Mouse (Mus musculus) hindbrain, embryonic 16.5 days (tissue): ENCODE measurements at regions not wholly inside any gene's neighbourhood (a gene's known extent, or its start where the extent isn't known, plus 50 kb on each side); places are given as distances from the start of the nearest gene placed in this dataset.
A peak's percentile ranks its signal among the peaks of the same experiment; 100 is the strongest.

ENCODE experiments used
- ATAC-seq: fragments of 200-750 bp; cut with Nextera tagmentation; 2 replicates; pipeline ENCODE4 v1.8.0; 2017; ENCODE audit warnings: moderate TSS enrichment, moderate library complexity
- H3K27ac ChIP-seq: fragments of 300-500 bp; sonication (generic); 2 replicates; pipeline ENCODE4 v1.5.1; 2014; ENCODE audit warnings: low read depth, mild to moderate bottlenecking, control low read depth, low read length, moderate library complexity
- H3K27me3 ChIP-seq: fragments of 300-500 bp; sonication (generic); replicated peaks from 2 replicates; pipeline ENCODE4 v1.6.1; 2014; ENCODE audit warnings: low read length; ENCODE audit not compliant: control insufficient read depth, insufficient read depth
- H3K36me3 ChIP-seq: fragments of 300-500 bp; sonication (generic); 2 replicates; pipeline ENCODE4 v1.6.1; 2014; ENCODE audit warnings: mild to moderate bottlenecking, low read length, moderate library complexity, mixed read lengths; ENCODE audit not compliant: control insufficient read depth, insufficient read depth
- H3K4me1 ChIP-seq: fragments of 300-500 bp; sonication (generic); 2 replicates; pipeline ENCODE4 v1.6.1; 2014; ENCODE audit warnings: low read depth, low read length; ENCODE audit not compliant: control insufficient read depth, insufficient read depth
- H3K4me2 ChIP-seq: fragments of 300-500 bp; sonication (generic); 2 replicates; pipeline ENCODE4 v1.6.1; 2014; ENCODE audit warnings: mild to moderate bottlenecking, low read length, control low read depth, moderate library complexity
- H3K4me3 ChIP-seq: fragments of 300-500 bp; sonication (generic); 2 replicates; pipeline ENCODE4 v1.5.1; 2014; ENCODE audit warnings: mild to moderate bottlenecking, low read length, control low read depth, moderate library complexity
- H3K9ac ChIP-seq: fragments of 300-500 bp; sonication (generic); 2 replicates; pipeline ENCODE4 v1.6.1; 2014; ENCODE audit warnings: low read depth, mild to moderate bottlenecking, control low read depth, low read length, moderate library complexity
- H3K9me3 ChIP-seq: fragments of 300-500 bp; sonication (generic); 2 replicates; pipeline ENCODE4 v1.6.1; 2014; ENCODE audit warnings: mild to moderate bottlenecking, low read length, moderate library complexity; ENCODE audit not compliant: control insufficient read depth
- WGBS: fragments of 180-500 bp; shearing (Covaris S2); extraction: QIAGEN DNeasy Blood & Tissue Kit; methylation state at CpG from one replicate; pipeline ENCODE4 v1.1.7; 2014; 5-methylcytosine and 5-hydroxymethylcytosine counted together

DNA sequence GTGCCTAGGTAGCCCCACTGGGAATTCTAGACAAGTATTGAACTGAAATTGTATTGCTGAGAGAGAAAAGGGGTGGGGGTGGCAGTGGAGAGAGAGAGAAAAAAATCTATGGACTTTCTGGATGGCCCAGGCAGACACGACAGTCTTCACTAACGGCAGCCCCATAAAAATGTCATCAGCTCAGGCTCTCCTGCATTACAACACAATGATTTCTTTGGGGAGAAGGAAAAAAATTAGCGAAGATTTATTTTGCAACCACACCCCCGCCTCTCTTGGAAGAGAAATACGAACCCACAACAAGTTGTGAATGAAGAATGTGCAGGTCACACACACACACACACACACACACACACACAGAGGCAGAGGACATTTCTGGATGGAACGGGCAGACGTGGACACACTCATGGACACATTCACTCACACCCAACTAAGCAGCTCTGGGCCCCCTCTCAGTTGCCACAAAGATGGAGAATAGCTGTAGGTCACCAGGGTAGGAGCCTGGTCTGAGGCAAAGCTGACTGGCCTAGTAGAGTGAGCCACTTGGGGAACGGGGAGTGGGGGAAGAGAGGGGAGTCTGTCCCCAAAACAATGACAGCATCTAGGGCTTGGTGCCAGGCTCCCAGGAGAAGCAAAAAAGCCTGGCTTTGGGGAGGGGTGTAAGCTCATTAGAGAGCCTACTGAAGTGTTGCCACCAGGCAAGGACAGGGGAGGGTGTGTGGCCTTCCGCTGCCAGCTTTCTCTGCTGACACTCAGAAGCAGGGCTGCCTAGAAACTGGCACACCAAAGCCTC lies 201.0 kb downstream of the Sox9 start:
- Histone ChIP-seq H3K9me3 (no peaks in the 10 kb centered on the region), H3K27me3 (no peaks in the 10 kb centered on the region), H3K9ac (no peak overlapping the region), H3K4me1 (peaks cover 21% of the 10 kb centered on the region), H3K36me3 (no peaks in the 10 kb centered on the region), H3K4me2 (peak overlapping the region; percentile 42), H3K27ac (peak overlapping the region; percentile 72), H3K4me3 (no peak overlapping the region)
- 40% methylated on average over 9 of the region's 9 CpGs for WGBS
- ATAC-seq: peak; percentile 83

DNA sequence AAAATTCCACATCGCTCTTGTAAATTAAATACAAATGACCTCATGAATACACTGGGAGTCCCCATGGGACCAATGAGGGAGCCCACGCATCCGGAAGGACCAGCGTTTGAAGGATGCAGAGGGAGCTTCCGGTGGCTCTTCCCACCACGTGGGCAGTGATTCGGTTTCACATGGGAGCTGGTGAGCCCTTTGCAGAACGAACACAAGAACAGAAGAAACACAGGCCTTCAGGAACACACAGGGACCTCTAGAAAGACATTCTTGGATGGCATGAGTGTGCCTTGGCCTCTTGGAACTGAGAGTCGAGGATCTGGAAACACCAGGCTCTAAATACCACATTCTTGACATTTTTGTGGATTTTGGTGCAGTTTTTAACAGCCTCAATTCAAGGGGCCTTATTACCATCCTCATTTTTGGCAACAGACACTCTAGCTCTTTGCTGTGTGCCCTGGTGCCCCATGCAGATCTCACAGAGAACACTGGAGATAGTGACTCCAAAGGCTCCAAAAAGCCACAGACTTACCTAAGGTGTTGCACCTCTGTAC lies 204.1 kb downstream of the Sox9 start:
- H3K27ac ChIP-seq: no peak overlapping the region
- peaks cover 27% of the 10 kb centered on the region for H3K4me1 ChIP-seq
- WGBS: 76% methylated on average over 9 of the region's 9 CpGs
- H3K4me2 ChIP-seq: no peak overlapping the region
- H3K9me3 ChIP-seq: no peaks in the 10 kb centered on the region
- H3K4me3 ChIP-seq: no peak overlapping the region
- H3K27me3 ChIP-seq: no peaks in the 10 kb centered on the region
- no peaks in the 10 kb centered on the region for H3K36me3 ChIP-seq
- H3K9ac ChIP-seq: no peak overlapping the region
- ATAC-seq: no peak

DNA sequence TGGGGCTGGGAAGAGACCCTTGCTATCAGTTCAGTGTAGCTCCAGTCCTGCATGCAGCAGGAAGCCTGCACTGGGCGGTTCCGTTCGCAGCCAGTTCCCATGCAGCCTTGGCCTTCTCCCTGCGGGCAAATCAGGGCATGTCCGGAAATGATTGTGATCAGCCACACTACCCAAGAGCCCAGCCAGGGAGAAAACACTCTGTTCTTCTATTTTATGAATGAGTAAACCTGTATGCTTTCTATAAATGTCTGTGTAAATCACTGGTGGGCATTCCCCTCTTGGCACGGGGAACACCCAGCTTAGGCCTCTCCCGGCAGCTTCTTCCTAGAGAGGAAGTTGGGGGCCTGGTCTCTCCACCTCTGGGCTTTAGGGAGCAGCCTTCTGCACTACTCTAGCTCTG lies 205.8 kb downstream of the Sox9 start:
- Histone ChIP-seq H3K27ac (no peak overlapping the region), H3K9me3 (no peaks in the 10 kb centered on the region), H3K4me3 (no peak overlapping the region), H3K9ac (no peak overlapping the region), H3K4me1 (peaks cover 27% of the 10 kb centered on the region), H3K27me3 (no peaks in the 10 kb centered on the region), H3K36me3 (no peaks in the 10 kb centered on the region), H3K4me2 (no peak overlapping the region)
- no peak for ATAC-seq
- WGBS: 84% methylated on average over 7 of the region's 7 CpGs

DNA sequence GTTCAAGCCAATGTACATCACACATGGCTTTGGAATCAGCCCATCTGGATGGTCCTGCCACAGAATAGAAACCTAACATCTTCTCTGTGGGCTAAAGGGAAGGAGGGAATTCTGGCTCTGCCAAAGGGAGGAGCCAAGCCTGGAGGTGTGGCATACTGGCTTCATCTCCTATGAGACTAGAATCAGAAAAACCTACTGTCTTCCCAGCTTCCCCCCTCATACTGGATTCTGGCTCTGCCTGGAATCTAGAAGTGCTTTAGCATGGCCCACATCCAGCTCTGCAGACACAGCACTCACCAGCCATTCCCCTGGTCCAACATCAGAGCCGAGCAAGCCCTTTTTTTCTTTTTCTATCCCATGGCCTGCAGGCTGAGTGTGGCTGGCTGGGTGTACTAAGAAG lies 206.9 kb downstream of the Sox9 start:
- no peaks in the 10 kb centered on the region for H3K27me3 ChIP-seq
- no peak overlapping the region for H3K9ac ChIP-seq
- H3K36me3 ChIP-seq: no peaks in the 10 kb centered on the region
- H3K27ac ChIP-seq: no peak overlapping the region
- WGBS: 47% methylated on average over 1 of the region's 1 CpGs
- H3K4me3 ChIP-seq: no peak overlapping the region
- H3K4me1 ChIP-seq: peaks cover 19% of the 10 kb centered on the region
- H3K4me2 ChIP-seq: no peak overlapping the region
- ATAC-seq: peak; percentile 76; the same call in 1 of the 2 replicates
- H3K9me3 ChIP-seq: no peaks in the 10 kb centered on the region

DNA sequence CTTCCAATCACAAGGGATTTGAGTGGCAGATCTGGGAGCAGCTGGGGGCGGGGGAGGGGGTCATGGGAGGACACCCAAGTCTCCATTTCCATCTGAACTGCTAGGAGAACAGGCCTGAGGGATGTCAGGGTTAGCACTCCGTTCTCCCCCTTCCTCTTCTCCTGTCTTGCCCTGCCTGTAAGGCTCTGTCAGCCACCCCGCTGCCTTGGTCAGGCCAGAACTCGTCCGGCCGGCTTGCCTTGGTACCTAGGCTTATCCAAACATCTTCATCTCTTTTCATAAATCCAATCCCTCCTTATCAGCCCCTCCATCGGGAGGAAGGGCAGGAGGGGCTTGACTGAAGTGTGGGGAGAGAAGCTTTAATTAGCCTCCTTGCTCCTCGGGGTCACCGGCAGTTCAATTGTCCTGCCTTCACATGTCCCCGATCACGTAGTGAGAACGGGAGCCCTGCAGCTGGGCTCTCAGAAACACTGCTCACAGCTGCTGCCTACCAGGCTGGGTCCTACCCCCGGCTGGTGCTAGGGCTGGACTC lies 208.0 kb downstream of the Sox9 start:
- Histone ChIP-seq H3K36me3 (no peaks in the 10 kb centered on the region), H3K4me1 (peaks cover 19% of the 10 kb centered on the region), H3K9ac (no peak overlapping the region), H3K27ac (no peak overlapping the region), H3K9me3 (no peaks in the 10 kb centered on the region), H3K4me3 (no peak overlapping the region), H3K4me2 (no peak overlapping the region), H3K27me3 (no peaks in the 10 kb centered on the region)
- no peak for ATAC-seq
- WGBS: 26% methylated on average over 13 of the region's 13 CpGs

DNA sequence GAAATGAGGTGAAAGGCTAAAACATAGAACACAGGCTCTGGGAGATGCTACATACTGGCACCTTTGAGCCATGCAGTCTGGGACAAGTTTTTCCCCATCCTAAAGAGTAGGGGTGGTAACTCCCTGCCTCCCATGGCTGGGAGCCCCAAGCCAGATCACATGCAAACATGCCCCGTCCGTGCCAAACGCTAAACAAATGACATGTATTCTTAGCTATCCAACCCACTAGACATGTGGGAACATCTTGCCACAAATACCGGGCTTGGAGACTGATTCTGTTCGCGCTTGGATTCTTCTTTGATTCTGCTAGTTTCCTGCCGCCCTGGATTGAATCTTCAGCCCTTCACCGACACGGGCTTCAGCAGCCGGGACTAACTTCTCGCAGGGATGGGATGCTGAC lies 208.7 kb downstream of the Sox9 start:
- Histone ChIP-seq H3K9me3 (no peaks in the 10 kb centered on the region), H3K4me2 (no peak overlapping the region), H3K4me1 (peaks cover 19% of the 10 kb centered on the region), H3K4me3 (no peak overlapping the region), H3K27ac (no peak overlapping the region), H3K36me3 (no peaks in the 10 kb centered on the region), H3K27me3 (no peaks in the 10 kb centered on the region), H3K9ac (no peak overlapping the region)
- ATAC-seq: no peak
- WGBS: 65% methylated on average over 11 of the region's 11 CpGs

DNA sequence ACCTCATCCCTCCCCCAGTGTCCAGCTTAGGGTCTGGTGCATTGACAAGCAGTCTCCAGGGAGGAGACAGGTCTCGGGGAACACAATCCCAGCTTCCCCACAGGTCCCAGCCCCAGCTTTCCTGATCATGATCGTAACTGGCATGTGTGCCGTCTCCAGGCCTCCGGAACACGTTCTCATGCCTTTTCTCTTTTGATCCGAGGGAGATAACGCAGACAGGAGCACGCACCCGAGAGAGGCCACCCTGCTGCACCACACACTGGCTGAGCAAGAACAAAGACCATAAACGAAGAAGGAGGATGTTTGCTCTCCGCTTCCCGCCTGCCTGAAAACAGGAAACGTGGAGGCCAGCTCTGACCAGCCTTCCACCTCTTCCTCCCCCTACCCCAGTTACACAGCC lies 209.8 kb downstream of the Sox9 start:
- ATAC-seq: no peak
- 27% methylated on average over 13 of the region's 13 CpGs for WGBS
- H3K9ac ChIP-seq: 0 out of 2 replicates have a peak overlapping the region, but pooled peaks have one; percentile 33

DNA sequence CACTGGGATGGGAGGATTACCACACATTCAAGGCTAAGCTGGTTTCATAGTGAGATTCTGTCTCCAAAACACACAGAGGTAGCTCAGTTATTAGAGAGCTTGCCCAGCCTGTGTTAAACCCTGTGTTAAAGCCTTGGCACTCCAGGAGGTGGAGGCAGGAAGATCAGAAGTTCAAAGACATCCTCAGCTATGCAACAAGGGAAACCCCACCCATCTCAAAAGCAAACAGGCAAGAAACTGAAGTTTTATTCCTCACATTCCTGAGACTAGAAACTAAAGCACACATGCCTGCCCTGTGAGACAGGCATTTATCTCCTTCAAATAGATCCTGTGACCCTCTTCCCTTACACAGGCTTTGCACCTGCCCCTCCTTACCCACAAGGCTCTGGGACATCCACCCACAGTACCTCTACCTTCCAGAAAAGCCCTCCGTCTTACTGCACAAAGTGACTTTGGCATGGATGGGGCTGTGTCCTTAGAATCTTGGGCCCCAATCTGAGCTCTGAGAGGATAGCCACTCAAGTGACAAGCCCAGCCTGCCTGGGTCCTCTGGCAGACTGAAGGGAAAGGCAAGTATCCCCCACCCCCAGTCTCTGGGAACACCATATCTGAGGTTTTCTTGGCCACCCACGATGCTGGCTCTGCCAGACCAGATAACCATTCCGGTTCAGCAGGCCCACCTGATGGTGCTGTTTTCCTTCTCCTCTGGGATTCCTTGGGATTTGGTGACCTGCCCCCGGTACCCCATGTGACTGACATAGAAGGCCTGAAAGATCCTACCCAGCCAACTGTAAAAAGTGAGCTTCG lies 217.0 kb downstream of the Sox9 start:
- H3K9ac ChIP-seq: no peak overlapping the region
- no peak overlapping the region for H3K4me3 ChIP-seq
- H3K4me1 ChIP-seq: no peaks in the 10 kb centered on the region
- no peaks in the 10 kb centered on the region for H3K27me3 ChIP-seq
- H3K9me3 ChIP-seq: no peaks in the 10 kb centered on the region
- 48% methylated on average over 5 of the region's 5 CpGs for WGBS
- no peak for ATAC-seq
- H3K36me3 ChIP-seq: no peaks in the 10 kb centered on the region
- no peak overlapping the region for H3K27ac ChIP-seq
- no peak overlapping the region for H3K4me2 ChIP-seq

More for the DNA sequence above, 209.8 kb downstream of the Sox9 start:
- Histone ChIP-seq H3K9me3 (no peaks in the 10 kb centered on the region), H3K36me3 (no peaks in the 10 kb centered on the region), H3K4me2 (no peak overlapping the region), H3K4me3 (no peak overlapping the region), H3K4me1 (peaks cover 19% of the 10 kb centered on the region), H3K27ac (no peak overlapping the region), H3K27me3 (no peaks in the 10 kb centered on the region)

DNA sequence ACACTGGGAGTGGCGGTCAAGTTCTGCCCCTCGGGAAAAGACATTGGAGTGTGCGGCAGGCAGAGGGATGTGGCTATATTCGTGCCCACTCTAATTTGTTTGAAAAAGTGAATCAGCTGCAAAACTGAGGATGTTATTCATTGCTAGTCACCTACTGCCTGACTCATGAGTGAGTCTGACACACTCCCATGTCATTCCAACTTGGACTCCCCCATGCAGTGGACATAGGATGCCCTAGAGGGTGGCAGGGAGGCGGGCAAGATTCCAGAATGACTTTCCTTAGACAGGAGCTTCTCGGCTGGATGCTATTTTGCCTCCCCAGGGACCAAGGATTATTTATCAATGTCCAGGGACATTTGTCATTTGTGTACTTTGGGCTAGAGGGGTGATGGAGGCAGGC lies 219.0 kb downstream of the Sox9 start:
- no peak for ATAC-seq
- 78% methylated on average over 6 of the region's 6 CpGs for WGBS

More for the DNA sequence above, 219.0 kb downstream of the Sox9 start:
- no peak overlapping the region for H3K4me2 ChIP-seq
- H3K9me3 ChIP-seq: no peaks in the 10 kb centered on the region
- no peak overlapping the region for H3K27ac ChIP-seq
- H3K9ac ChIP-seq: no peak overlapping the region
- H3K36me3 ChIP-seq: no peaks in the 10 kb centered on the region
- no peaks in the 10 kb centered on the region for H3K4me1 ChIP-seq
- H3K27me3 ChIP-seq: no peaks in the 10 kb centered on the region
- no peak overlapping the region for H3K4me3 ChIP-seq
